Mouse (Mus musculus) heart, adult 2 months (tissue): Measurements from ENCODE around the gene Ezr.
"Not testable (repeated sequence)": the region's sequence is repeated elsewhere in the genome, so short reads cannot be mapped to it uniquely, and the experiment has no call there.

Experiments used
- CTCF ChIP-seq: fragments of 200-600 bp; IDR thresholded peaks from 2 replicates; pipeline ENCODE4 v1.8.1; 2022; ENCODE audit warnings: antibody characterized with exemption, mild to moderate bottlenecking, moderate library complexity
- POLR2A ChIP-seq: fragments of 200-500 bp; IDR thresholded peaks from 2 replicates; pipeline ENCODE4 v1.6.1; 2011; ENCODE audit warnings: mild to moderate bottlenecking, low read depth, low read length, control low read depth; ENCODE audit not compliant: insufficient read depth

- not testable (repeated sequence) for TF ChIP-seq CTCF, POLR2A
These were observed 74.4 kb downstream of the Ezr start for GRCm38 (mm10) chr17:6708194-6708593.
